Mouse (Mus musculus): ENCODE results near the gene Sergef. TPM values are rescaled to one million over a fixed set of nuclear protein-coding genes. Genes with fewer than 3 reads are reported as not detected.

Gene Sergef
- polyA plus RNA-seq, 1 experiment: 9.9 TPM

DNA sequence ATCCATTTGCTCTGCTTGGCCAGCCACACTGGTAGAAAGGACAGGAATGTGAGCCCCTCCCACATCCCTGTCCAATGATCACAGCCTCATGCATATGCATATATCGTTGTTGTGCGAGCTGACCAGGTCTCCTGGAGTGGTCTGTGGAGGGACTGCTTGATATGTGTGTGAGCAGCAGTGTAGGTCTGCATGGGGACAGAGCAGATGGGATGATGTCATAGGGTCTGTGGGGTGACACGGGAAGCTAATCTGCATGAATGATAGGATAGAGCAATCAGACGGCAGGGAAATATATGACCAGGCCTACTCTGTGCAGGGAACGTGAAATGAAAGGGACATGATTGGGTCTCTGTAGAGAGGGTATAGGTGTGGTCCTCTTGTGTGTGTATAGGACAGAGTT is 205.7 kb downstream of the Sergef start:
- DNase-seq: no peak
- no peaks in the 10 kb centered on the region for H3K36me3 ChIP-seq (ENCODE audit: control insufficient read depth, insufficient read depth, low read length)
- H3K27me3 ChIP-seq (ENCODE audit: control insufficient read depth, insufficient read depth, low read length): no peaks in the 10 kb centered on the region
- WGBS: 83% methylated on average over 5 of the region's 5 CpGs
- no peak overlapping the region for H3K27ac ChIP-seq (ENCODE audit: control insufficient read depth, insufficient read depth, low read length)
- H3K4me1 ChIP-seq (replicated peaks; ENCODE audit: control insufficient read depth, insufficient read depth, low read length): no peaks in the 10 kb centered on the region
- TF ChIP-seq POLR2A (IDR thresholded peaks at IDR 0.05; ENCODE audit: control insufficient read depth, extremely low read depth, insufficient read depth, low read length, poor library complexity): no peak
- H3K4me3 ChIP-seq (ENCODE audit: control insufficient read depth, insufficient read depth, low read length): no peak overlapping the region

DNA sequence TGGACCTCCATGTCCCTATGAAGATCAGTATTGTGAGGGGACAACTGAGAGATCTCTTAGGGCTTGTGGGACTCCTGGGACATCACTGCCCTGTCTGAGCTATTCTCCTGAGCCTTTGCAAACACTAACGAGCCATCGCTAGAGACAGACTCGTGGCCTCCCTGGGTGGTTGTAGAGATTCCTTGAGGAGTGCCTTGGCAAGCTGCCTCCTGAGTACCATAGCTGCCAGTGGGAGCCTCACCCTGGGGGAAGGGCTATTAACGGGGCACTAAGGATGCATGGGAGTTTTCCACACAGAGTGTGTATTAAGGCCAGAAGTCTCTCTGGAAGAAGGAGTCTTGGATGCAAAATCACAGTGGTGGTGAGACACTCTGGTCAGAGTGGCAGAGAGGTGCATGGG is 214.6 kb downstream of the Sergef start:
- WGBS: 88% methylated on average over 4 of the region's 4 CpGs
- no peaks in the 10 kb centered on the region for H3K4me1 ChIP-seq (replicated peaks; ENCODE audit: control insufficient read depth, insufficient read depth, low read length)
- H3K27me3 ChIP-seq (ENCODE audit: control insufficient read depth, insufficient read depth, low read length): no peaks in the 10 kb centered on the region
- H3K36me3 ChIP-seq (ENCODE audit: control insufficient read depth, insufficient read depth, low read length): no peaks in the 10 kb centered on the region
- DNase-seq: no peak
- H3K4me3 ChIP-seq (ENCODE audit: control insufficient read depth, insufficient read depth, low read length): no peak overlapping the region
- TF ChIP-seq POLR2A (IDR thresholded peaks at IDR 0.05; ENCODE audit: control insufficient read depth, extremely low read depth, insufficient read depth, low read length, poor library complexity): no peak
- TF ChIP-seq CTCF (IDR thresholded peaks at IDR 0.05; ENCODE audit: borderline replicate concordance, control insufficient read depth, extremely low read depth, insufficient read depth, low read length, poor library complexity): no peak
- H3K27ac ChIP-seq (ENCODE audit: control insufficient read depth, insufficient read depth, low read length): no peak overlapping the region

DNA sequence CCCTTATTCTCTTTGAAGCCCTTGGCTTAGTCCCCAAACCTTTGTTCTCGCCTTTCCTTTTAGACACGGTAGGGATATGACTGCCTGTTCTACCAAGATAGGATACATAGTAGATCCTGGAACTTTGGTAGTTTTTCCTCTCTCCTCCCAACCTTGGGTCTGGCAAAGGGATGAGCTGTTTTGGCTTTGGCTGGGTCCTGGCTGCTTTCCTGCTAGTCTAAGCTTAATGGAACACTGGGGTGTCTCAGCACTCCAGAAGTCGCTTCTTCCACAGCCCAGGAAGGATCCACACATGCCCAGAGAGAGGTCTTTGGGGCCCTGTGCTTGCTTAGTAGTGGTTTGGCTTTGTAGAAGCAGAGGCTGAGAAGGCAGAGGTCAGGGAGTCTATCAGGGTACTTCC is 215.7 kb downstream of the Sergef start:
- no peak for DNase-seq
- 76% methylated on average over 3 of the region's 3 CpGs for WGBS
- peak overlapping the region; percentile 15; the same call in 1 of the 2 replicates for H3K27ac ChIP-seq (ENCODE audit: control insufficient read depth, insufficient read depth, low read length)
- H3K27me3 ChIP-seq (ENCODE audit: control insufficient read depth, insufficient read depth, low read length): no peaks in the 10 kb centered on the region
- no peak overlapping the region for H3K4me3 ChIP-seq (ENCODE audit: control insufficient read depth, insufficient read depth, low read length)
- no peaks in the 10 kb centered on the region for H3K4me1 ChIP-seq (replicated peaks; ENCODE audit: control insufficient read depth, insufficient read depth, low read length)
- TF ChIP-seq CTCF (IDR thresholded peaks at IDR 0.05; ENCODE audit: borderline replicate concordance, control insufficient read depth, extremely low read depth, insufficient read depth, low read length, poor library complexity) (no peak), POLR2A (IDR thresholded peaks at IDR 0.05; ENCODE audit: control insufficient read depth, extremely low read depth, insufficient read depth, low read length, poor library complexity) (no peak)
- H3K36me3 ChIP-seq (ENCODE audit: control insufficient read depth, insufficient read depth, low read length): no peaks in the 10 kb centered on the region

DNA sequence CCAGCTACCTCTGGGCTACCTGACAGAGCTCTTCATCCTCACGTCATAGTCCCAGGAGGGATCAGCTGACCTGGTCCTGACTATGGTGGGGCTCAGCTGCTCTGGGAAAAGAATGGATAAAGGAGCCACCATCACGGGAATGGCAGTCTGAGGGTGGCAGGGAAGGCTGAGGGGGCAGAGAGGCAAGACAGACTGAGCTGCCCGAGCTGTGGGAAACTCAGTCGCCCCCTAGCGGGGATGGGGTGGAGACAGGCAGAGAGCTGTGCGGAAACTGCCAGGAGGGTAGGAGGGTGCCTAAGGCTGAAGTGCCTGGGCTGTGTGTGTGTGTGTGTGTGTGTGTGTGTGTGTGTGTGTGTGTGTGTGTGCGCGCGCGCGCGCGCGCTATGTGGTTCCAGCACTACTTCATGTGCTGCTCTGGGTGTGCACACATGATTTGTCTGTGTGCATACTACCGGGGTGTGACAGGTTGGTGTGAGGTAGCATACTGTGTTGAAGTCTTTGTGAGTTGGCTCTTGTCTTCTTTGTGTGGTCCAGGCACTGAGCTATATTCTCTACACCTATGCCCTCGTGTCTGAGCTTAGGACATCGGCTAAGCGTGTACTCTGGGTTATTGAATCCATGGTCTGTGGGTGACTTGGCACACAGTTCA is 216.7 kb downstream of the Sergef start:
- no peak overlapping the region for H3K4me3 ChIP-seq (ENCODE audit: control insufficient read depth, insufficient read depth, low read length)
- H3K4me1 ChIP-seq (replicated peaks; ENCODE audit: control insufficient read depth, insufficient read depth, low read length): no peaks in the 10 kb centered on the region
- no peaks in the 10 kb centered on the region for H3K27me3 ChIP-seq (ENCODE audit: control insufficient read depth, insufficient read depth, low read length)
- peak; percentile 86 for TF ChIP-seq CTCF (IDR thresholded peaks at IDR 0.05; ENCODE audit: borderline replicate concordance, control insufficient read depth, extremely low read depth, insufficient read depth, low read length, poor library complexity)
- no peak for TF ChIP-seq POLR2A (IDR thresholded peaks at IDR 0.05; ENCODE audit: control insufficient read depth, extremely low read depth, insufficient read depth, low read length, poor library complexity)
- peak; percentile 69 for DNase-seq
- H3K27ac ChIP-seq (ENCODE audit: control insufficient read depth, insufficient read depth, low read length): no peak overlapping the region
- no peaks in the 10 kb centered on the region for H3K36me3 ChIP-seq (ENCODE audit: control insufficient read depth, insufficient read depth, low read length)
- WGBS: 54% methylated on average over 18 of the region's 18 CpGs

DNA sequence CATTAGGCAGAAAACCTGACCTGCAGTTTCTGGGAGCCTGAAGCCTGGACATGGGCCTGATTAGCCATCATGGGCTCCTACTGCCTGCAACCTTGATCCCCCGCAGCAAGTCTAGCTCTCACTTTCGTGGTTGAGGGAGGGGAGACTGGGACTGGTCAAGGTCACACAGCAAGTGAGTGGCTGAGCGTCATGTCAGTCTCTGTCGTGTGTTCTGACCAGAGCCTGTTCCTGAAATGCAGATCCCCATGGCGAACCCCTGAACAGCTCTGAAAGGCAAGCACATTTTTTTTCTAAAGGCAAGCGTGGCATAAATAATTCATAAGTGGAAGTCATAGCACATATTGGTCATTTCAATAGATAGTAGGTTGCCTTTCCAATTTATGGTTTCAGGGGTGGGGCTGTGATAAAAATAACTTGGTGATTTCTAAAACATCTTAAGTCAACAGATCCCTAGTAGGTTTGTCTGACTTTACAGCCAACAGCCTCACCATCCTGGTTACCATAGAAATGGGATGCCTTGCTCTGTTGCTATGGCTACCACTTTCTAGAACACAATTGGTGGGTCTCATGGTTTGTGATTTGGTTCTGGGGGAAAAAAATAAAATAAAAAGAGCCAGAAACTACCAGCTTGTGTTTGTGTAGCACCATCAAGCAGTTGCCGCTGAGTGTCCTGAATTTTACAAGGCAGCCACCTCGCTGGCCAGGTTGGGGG is 217.4 kb downstream of the Sergef start:
- WGBS: 86% methylated on average over 8 of the region's 8 CpGs
- TF ChIP-seq CTCF (IDR thresholded peaks at IDR 0.05; ENCODE audit: borderline replicate concordance, control insufficient read depth, extremely low read depth, insufficient read depth, low read length, poor library complexity): no peak
- no peak for TF ChIP-seq POLR2A (IDR thresholded peaks at IDR 0.05; ENCODE audit: control insufficient read depth, extremely low read depth, insufficient read depth, low read length, poor library complexity)

DNA sequence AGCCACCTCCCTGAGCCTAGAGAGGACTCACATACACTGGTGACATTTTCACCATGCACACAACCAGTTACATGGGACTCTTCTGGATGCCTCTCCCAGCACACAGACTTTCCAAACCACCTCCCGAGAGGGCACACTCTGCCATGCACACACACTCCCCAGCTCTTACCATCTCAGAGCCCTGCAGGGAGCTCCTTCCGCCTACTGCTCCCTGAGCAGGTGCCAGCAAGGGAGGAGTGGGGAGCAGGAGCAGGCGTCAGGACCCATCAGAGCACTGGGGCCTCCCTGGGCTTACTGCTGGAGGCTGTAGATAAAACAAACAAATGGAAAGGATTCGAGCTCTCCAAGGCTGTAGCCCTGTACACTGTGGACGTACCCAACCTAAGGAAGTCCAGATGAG is 218.1 kb downstream of the Sergef start:
- 71% methylated on average over 5 of the region's 5 CpGs for WGBS
- TF ChIP-seq CTCF (IDR thresholded peaks at IDR 0.05; ENCODE audit: borderline replicate concordance, control insufficient read depth, extremely low read depth, insufficient read depth, low read length, poor library complexity): no peak
- Histone ChIP-seq H3K36me3 (ENCODE audit: control insufficient read depth, insufficient read depth, low read length) (no peaks in the 10 kb centered on the region), H3K27me3 (ENCODE audit: control insufficient read depth, insufficient read depth, low read length) (no peaks in the 10 kb centered on the region), H3K4me1 (replicated peaks; ENCODE audit: control insufficient read depth, insufficient read depth, low read length) (no peaks in the 10 kb centered on the region), H3K27ac (ENCODE audit: control insufficient read depth, insufficient read depth, low read length) (no peak overlapping the region), H3K4me3 (ENCODE audit: control insufficient read depth, insufficient read depth, low read length) (no peak overlapping the region)
- DNase-seq: no peak

More for the DNA sequence above, 217.4 kb downstream of the Sergef start:
- H3K27me3 ChIP-seq (ENCODE audit: control insufficient read depth, insufficient read depth, low read length): no peaks in the 10 kb centered on the region
- no peak overlapping the region for H3K27ac ChIP-seq (ENCODE audit: control insufficient read depth, insufficient read depth, low read length)
- H3K4me1 ChIP-seq (replicated peaks; ENCODE audit: control insufficient read depth, insufficient read depth, low read length): no peaks in the 10 kb centered on the region
- no peaks in the 10 kb centered on the region for H3K36me3 ChIP-seq (ENCODE audit: control insufficient read depth, insufficient read depth, low read length)
- H3K4me3 ChIP-seq (ENCODE audit: control insufficient read depth, insufficient read depth, low read length): no peak overlapping the region
- DNase-seq: no peak

All from thymus, adult 2 months (tissue).